Mouse (Mus musculus) hindbrain, embryonic 11.5 days (tissue): ENCODE measurements around the gene Ahcyl1. TPM values are rescaled to one million over a fixed set of nuclear protein-coding genes. Genes with fewer than 3 reads are reported as not detected.

Experiments
- ATAC-seq: fragments of 200-750 bp; cut with Nextera tagmentation; 2 replicates; pipeline ENCODE4 v1.8.0; 2017; ENCODE audit warnings: mild to moderate bottlenecking, moderate TSS enrichment, moderate library complexity; ENCODE audit not compliant: low FRiP score
- DNase-seq: peaks from one replicate; pipeline ENCODE4 v3.0.0-alpha.2; 2015; ENCODE audit warnings: low spot score
- H3K27ac ChIP-seq: fragments of 300-500 bp; sonication (generic); 2 replicates; pipeline ENCODE4 v1.5.1; 2014; ENCODE audit warnings: mild to moderate bottlenecking, low read depth, low read length
- H3K27me3 ChIP-seq: fragments of 300-500 bp; sonication (generic); 2 replicates; pipeline ENCODE4 v1.6.1; 2014; ENCODE audit warnings: mild to moderate bottlenecking, low read length, moderate library complexity, mixed read lengths; ENCODE audit not compliant: control insufficient read depth, insufficient read depth
- H3K36me3 ChIP-seq: fragments of 300-500 bp; sonication (generic); 2 replicates; pipeline ENCODE4 v1.6.1; 2014; ENCODE audit warnings: mild to moderate bottlenecking, low read length, moderate library complexity, mixed read lengths; ENCODE audit not compliant: control insufficient read depth, insufficient read depth
- H3K4me1 ChIP-seq: fragments of 300-500 bp; sonication (generic); replicated peaks from 2 replicates; pipeline ENCODE4 v1.6.1; 2014; ENCODE audit warnings: low read length, mixed read lengths; ENCODE audit not compliant: control insufficient read depth, insufficient read depth
- H3K4me2 ChIP-seq: fragments of 300-500 bp; sonication (generic); replicated peaks from 2 replicates; pipeline ENCODE4 v1.6.1; 2014; ENCODE audit warnings: mild to moderate bottlenecking, low read depth, low read length
- H3K4me3 ChIP-seq: fragments of 300-500 bp; sonication (generic); 2 replicates; pipeline ENCODE4 v1.5.1; 2014; ENCODE audit warnings: low read depth, low read length
- H3K9ac ChIP-seq: fragments of 300-500 bp; sonication (generic); 2 replicates; pipeline ENCODE4 v1.6.1; 2014; ENCODE audit warnings: low read depth, low read length
- H3K9me3 ChIP-seq: fragments of 300-500 bp; sonication (generic); 2 replicates; pipeline ENCODE4 v1.6.1; 2016; ENCODE audit warnings: low read length; ENCODE audit not compliant: control insufficient read depth
- WGBS: fragments of 180-500 bp; shearing (Covaris S2); extraction: QIAGEN DNeasy Blood & Tissue Kit; methylation state at CpG from one replicate; pipeline ENCODE4 v1.1.7; 2014; 5-methylcytosine and 5-hydroxymethylcytosine counted together
- polyA plus RNA-seq: library from polyadenylated mRNA; unstranded; fragments of >200 nt; fragmentation: Nextera tagmentation; extraction: Ambion mirVana; gene quantifications from 2 replicates; pipeline ENCODE4 v1.2.1, GENCODE M21; 2014

The Ahcyl1 gene
- polyA plus RNA-seq, 1 experiment from 2014 or later = 117 TPM

GRCm38 (mm10) chr3:107624424-107624823 is 71.9 kb downstream of the Ahcyl1 start:
- no peak overlapping the region for H3K4me3 ChIP-seq
- peaks cover 34% of the 10 kb centered on the region for H3K36me3 ChIP-seq
- no peak overlapping the region for H3K4me2 ChIP-seq
- no peak overlapping the region for H3K27ac ChIP-seq
- no peak for DNase-seq
- ATAC-seq = no peak
- H3K27me3 ChIP-seq = no peaks in the 10 kb centered on the region
- no peaks in the 10 kb centered on the region for H3K9me3 ChIP-seq
- no peaks in the 10 kb centered on the region for H3K4me1 ChIP-seq
- 93% methylated on average over 8 of the region's 8 CpGs for WGBS
- H3K9ac ChIP-seq = no peak overlapping the region

DNA sequence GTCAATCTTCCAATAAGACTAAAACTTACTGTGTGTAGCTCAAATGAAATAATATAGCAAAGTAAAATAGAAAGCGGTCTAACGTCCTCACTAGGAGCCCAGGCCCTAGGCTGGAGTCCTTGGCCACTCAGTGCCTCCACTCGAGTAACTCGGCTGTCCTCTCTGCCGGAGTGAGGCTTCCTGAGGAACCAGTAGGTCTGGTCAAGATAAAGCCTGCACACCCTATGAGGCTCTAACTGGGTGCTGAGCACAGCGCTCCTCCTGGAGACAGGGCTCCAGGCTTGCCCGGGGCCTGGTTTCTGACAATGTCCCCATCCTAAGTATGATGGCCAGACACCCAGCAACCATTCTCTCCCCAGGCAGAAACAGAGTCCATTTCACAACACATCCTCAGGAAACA is 73.8 kb downstream of the Ahcyl1 start:
- no peak overlapping the region for H3K27ac ChIP-seq
- DNase-seq (no peak), ATAC-seq (no peak)
- no peaks in the 10 kb centered on the region for H3K4me1 ChIP-seq
- H3K4me3 ChIP-seq = no peak overlapping the region
- no peaks in the 10 kb centered on the region for H3K27me3 ChIP-seq
- 94% methylated on average over 7 of the region's 7 CpGs for WGBS
- H3K9ac ChIP-seq = no peak overlapping the region
- peaks cover 44% of the 10 kb centered on the region for H3K36me3 ChIP-seq
- H3K9me3 ChIP-seq = no peaks in the 10 kb centered on the region
- H3K4me2 ChIP-seq = no peak overlapping the region

GRCm38 (mm10) chr3:107621286-107622075 is 74.9 kb downstream of the Ahcyl1 start:
- DNase-seq = no peak

DNA sequence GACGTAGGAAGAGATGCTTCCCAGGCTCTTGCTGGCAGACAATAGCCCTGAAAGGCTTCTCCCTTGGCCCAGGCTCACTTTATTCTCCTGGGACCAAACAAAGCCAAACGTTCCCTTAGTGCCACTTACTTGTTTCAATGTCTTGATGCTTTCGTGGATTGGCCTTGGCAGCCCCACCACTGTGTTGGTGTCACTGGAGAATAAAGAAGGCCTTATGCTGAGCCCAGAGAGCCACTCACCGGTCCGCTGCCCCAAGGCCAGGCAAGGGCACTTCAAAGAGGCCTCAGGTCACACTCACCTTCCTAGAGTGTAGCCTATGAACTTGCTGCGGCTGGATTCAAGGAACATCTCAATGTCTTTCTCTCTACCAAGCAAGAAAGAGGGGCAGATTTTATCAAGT is 76.4 kb downstream of the Ahcyl1 start:
- Histone ChIP-seq H3K9me3 (no peaks in the 10 kb centered on the region), H3K27me3 (no peaks in the 10 kb centered on the region), H3K4me3 (no peak overlapping the region), H3K9ac (no peak overlapping the region), H3K36me3 (peaks cover 36% of the 10 kb centered on the region), H3K4me2 (no peak overlapping the region), H3K4me1 (no peaks in the 10 kb centered on the region), H3K27ac (no peak overlapping the region)
- DNase-seq = no peak
- no peak for ATAC-seq
- WGBS = 89% methylated on average over 6 of the region's 6 CpGs

More at GRCm38 (mm10) chr3:107621286-107622075, 74.9 kb downstream of the Ahcyl1 start:
- H3K27me3 ChIP-seq = no peaks in the 10 kb centered on the region
- ATAC-seq = no peak
- H3K4me3 ChIP-seq = no peak overlapping the region
- no peak overlapping the region for H3K9ac ChIP-seq
- no peak overlapping the region for H3K4me2 ChIP-seq
- no peaks in the 10 kb centered on the region for H3K4me1 ChIP-seq
- 90% methylated on average over 21 of the region's 21 CpGs for whole genome bisulfite sequencing
- H3K9me3 ChIP-seq = no peaks in the 10 kb centered on the region
- H3K27ac ChIP-seq = no peak overlapping the region
- H3K36me3 ChIP-seq = peaks cover 43% of the 10 kb centered on the region

DNA sequence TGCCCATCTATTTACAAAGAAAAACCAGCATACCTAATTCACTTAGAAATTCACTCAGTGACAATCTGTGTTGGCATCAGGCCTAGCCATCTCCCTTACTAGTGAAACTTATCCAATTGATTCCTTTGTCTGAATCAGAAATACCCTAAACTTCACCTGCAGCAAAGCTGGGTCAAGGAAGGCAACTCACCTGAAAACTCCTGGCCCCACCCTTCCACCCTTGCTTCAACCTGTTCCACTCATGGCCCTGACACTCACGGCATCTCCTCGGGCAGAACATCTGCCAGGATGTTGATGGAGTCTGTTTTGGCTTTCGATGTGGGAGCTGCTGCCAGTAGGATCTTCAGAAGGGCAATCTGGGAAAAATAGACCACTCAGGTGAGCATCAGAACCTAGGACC is 78.6 kb downstream of the Ahcyl1 start:
- H3K9me3 ChIP-seq = no peaks in the 10 kb centered on the region
- WGBS = 95% methylated on average over 3 of the region's 3 CpGs
- DNase-seq = no peak

More for the DNA sequence above, 78.6 kb downstream of the Ahcyl1 start:
- Histone ChIP-seq H3K4me2 (no peak overlapping the region), H3K36me3 (peaks cover 35% of the 10 kb centered on the region), H3K27ac (no peak overlapping the region), H3K4me1 (no peaks in the 10 kb centered on the region), H3K4me3 (no peak overlapping the region), H3K27me3 (no peaks in the 10 kb centered on the region), H3K9ac (no peak overlapping the region)
- no peak for ATAC-seq

Other genes starting within 250 kb of the Ahcyl1 start
- 0.22 and 0.25 TPM in 2 replicates for gene Kcnc4, start 237.0 kb downstream of the Ahcyl1 start, polyA plus RNA-seq
- 1.9 and 3.5 TPM in 2 replicates for gene Slc6a17, start 178.5 kb downstream of the Ahcyl1 start, polyA plus RNA-seq
- gene Ubl4b, start 141.5 kb downstream of the Ahcyl1 start, polyA plus RNA-seq = not detected in 2 replicates
- gene Alx3, start 101.5 kb downstream of the Ahcyl1 start, polyA plus RNA-seq = 0.73 and 1.5 TPM in 2 replicates
- gene Gm10961, start 65.2 kb downstream of the Ahcyl1 start, polyA plus RNA-seq = not detected in 2 replicates
- 85.1 and 100 TPM in 2 replicates for gene Strip1, start 64.9 kb downstream of the Ahcyl1 start, polyA plus RNA-seq
- gene Csf1, start 63.9 kb upstream of the Ahcyl1 start, polyA plus RNA-seq = 5.3 and 6.0 TPM in 2 replicates
- gene Eps8l3, start 180.7 kb upstream of the Ahcyl1 start, polyA plus RNA-seq = not detected in 2 replicates
- 236 and 261 TPM in 2 replicates for gene Gstm5, start 199.3 kb upstream of the Ahcyl1 start, polyA plus RNA-seq
- gene Gstm7, start 235.3 kb upstream of the Ahcyl1 start, polyA plus RNA-seq = 58.3 and 64.9 TPM in 2 replicates
- 6.6 and 7.6 TPM in 2 replicates for gene Gstm6, start 247.2 kb upstream of the Ahcyl1 start, polyA plus RNA-seq